Mouse (Mus musculus) 3T3-L1 (cell line): Measurements from ENCODE around the gene Lca5l.
A peak's percentile ranks its signal among the peaks of the same experiment; 100 is the strongest.
"Not testable (repeated sequence)": the region's sequence is repeated elsewhere in the genome, so short reads cannot be mapped to it uniquely, and the experiment has no call there.

Experiments
- DNase-seq: peaks from one replicate; pipeline ENCODE4 v3.0.0-alpha.2; 2015; ENCODE audit warnings: low read depth, low spot score

Gene Lca5l

DNA sequence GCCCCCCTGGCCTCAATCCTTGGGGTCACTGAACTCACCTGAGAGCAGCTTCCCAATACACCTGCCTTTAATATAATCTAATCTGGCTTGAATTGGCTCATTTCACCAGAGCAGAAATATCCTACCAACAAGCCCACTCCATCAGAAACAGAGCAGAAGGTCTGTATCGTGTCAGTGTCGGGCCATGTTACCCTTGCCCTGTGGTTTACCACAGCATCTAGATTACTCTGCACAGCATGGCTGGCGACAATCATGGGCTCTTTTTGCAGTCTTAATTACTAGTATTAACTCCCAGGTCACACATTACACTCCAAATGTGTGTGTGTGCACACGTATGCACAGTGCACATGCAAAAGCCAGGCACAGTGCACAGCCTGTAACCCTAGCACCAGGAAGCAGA, 23.2 kb downstream of the Lca5l start:
- no peak for DNase-seq

DNA sequence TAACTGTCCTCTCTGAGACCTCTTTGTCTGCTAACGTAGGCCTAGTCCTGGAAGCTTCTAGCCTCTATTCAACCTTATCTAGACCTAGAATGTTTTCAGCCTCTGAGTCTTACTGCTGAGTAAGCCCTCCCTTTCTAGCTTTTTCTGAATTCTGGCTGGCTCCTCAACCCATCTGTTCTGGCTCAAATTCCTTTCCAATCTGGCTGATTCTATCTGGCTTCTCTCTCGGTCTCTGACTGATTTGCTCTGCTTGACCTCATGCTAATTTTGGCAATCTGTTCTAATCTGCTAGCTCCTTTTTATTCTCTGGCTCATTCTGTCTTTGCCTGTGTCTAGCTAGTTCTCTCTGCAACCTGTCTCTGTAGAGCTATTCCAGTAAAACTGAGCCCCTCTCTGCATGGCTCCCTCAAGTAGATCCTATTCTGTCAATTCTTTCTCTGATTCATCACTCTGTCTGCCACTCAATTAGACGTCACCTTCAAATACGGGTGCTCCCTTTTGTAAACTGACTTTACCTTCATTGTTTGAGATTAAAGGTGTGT, 26.3 kb downstream of the Lca5l start:
- no peak for DNase-seq

DNA sequence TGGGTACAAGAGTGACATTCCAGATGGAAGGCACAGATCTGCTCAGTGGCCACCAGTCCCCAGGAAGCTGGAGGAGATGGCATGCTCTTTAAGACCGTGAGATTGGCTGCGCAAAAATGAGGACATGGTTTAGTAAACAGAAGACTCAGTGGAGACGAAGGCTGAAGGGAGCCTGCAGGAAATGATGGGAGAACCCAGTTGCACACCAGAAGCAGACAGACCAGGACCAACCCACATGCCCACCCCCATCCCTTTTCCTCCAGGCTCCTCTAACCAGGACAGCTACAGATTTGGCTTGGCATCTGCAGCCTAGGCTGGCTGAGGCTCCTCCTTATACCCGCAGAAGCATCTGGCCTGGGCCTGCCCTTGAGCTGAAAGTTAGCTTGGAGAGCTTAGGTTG, 30.7 kb downstream of the Lca5l start:
- DNase-seq: no peak

DNA sequence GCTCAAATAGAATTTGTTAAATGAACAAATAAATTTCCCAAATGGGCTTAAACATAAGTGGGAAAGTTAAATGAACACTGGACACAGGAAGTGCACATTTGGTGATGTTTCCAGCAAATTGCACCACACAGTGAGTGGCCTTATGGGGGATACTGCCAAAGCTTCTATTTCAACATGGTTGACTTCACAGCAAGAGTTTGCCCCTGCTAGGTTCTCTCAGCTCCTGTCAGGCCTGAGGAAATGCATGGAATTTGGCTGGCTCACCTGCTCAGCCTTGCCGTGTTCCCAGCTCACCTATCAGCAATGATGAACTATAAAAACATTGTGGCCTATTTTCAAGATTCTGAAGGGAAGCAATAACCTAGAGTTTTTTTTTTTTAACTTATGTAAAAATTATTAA, 31.1 kb downstream of the Lca5l start:
- DNase-seq: no peak

DNA sequence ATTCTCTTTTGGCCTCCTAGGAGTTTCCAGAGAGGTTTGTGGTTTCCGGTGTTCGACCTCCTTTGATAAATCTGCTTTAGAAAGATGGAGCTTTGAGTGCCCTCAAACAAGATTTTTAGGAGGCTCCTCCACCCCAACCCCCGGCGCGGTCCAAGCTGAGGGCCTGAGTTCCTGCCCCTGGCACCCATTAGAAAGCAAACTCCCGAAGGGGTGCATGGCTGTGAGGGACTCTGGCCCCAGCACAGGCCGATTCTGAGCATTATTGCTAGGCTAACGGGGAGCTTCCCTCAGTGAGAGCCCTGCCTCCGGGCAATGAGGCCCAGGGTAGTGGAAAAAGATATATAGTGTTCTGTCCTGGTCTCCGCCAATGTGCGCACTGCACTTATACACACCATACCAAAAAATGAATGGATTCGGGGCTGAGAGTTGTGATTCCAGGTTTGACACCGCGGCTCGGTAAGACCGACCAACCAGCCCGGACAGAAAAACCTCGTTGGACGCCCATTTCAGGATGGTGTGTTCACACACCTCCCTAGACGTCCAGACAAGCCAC, 32.2 kb downstream of the Lca5l start:
- DNase-seq: no peak

DNA sequence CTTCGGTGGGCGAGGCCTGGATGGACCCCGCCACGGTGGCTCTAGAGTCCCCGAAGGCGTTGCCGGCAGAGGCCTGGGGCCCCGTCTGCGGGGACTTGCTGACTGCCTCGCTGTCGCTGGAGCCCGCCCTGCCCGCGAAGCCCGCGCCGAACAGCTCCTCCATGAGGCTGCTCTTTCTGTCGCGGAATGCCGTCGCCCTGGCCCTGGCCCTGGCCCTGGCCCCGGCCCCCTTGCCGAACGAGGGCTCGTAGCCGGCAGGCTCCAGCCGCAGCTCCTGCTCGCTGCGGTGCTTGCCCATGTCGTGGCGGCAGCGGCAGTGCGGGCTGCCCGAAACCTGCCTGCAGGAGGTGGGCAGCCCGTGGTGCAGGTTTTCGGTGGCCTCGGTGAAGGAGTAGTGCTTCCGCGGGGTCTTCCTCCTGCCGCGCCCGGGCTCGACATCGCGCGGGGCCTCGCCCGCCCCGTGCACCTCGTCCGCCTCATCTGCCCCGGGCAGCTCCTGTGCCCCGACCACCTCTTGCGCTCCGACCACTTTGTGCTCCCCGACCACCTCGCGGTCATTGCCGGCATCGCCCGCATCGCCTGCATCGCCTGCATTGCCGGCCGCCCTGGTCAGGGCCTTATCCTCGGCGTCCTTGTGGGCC, 32.9 kb downstream of the Lca5l start:
- DNase-seq: no peak

DNA sequence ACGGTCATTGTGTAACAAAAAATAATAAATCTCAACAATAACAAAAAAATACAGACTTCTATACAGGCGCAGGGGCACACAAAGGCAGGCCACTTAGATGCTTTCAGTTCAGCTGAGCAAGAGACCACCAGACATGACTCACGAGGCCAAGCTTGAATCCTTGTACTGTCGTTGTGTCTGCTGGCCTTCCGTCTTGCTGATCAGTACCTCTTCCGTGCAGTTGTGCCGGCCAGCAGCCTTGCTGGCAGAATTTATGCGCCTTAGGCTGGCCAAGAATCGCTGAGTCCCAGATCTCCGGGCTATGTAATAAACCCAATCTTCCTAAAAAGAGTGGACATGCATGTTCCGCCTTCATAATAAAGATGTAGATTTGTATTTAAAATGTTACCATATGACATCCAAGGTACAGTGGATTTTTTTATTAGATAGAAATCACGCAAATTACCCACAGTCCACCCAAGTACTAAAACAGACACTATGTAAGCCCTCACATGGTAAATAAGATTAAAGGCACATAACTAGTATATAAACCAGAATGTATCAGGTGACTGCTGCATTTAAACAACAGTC, 33.5 kb downstream of the Lca5l start:
- DNase-seq: no peak

DNA sequence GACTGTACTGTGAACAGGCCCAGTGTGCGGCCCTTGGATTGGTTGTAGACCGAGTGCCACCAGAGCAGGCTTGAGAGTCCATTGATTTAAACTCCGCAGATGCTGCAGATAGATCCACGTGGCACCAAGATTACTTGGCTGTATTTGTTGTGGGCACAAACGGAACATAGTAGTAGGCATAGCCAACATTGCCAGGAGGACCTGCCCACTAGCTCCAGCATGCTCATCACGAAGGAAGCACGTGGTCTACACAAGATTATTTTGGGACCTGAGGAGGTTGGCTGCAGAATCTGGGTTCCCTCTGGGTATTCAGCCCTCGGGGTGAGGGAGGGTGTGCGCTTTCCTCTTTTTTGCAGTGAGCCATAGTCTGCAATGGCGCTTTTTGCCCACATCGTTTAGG, 34.9 kb downstream of the Lca5l start:
- no peak for DNase-seq

DNA sequence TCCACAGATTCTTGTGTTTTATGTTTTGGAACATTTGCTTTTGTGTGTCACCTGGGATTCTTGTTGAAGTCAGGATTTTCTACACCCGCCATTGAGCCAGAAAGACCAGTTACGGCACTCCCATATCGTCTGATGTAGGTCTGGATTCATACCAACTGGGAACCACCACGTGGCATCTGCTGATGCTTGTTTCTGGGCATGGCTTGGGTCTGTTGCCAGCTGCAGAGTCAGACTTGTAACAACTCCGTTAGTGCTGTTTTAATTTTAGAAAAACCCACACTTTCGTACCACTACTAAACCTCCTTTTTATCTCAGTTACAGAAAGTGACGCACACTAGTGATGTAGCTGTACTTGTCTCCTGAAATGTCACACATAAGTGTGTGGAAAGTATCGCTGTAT, 36.1 kb downstream of the Lca5l start:
- no peak for DNase-seq

DNA sequence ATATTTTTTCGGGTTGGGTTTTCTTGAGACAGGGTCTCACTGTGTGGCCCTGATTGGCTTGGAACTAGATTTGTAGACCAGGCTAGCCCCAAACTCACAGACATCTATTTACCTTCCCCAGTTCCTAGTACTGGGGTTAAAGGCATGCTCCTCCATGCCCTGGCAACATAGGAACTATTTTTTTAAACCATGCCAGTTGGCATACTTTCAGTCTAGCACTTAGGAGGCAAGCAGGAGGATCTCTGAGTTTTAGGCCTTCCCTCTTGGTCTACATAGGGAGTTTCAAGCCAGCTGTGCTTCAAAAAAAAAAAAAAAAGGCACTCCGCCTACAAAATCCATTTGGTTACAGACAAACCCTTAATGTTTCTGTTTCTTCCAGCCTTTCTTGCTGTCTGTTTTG, 37.6 kb downstream of the Lca5l start:
- no peak for DNase-seq

DNA sequence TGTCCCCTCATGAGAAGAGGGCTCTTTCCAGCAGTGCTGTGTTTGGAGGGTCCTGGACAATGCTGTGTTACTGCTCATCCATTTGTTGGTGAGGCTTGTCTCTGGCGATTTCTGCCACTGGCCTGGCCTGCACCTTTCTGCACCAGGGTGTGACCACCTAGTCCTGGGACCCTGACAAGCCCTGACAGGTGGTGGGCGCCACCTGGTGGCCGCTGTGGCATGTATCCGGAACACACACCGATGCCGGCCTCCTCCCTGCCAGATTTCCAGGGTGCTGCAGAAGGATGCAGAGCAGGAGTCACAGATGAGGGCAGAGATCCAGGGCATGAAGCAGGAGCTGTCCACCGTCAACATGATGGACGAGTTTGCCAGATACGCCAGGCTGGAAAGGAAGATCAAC, 40.5 kb downstream of the Lca5l start:
- DNase-seq: peak; percentile 88

DNA sequence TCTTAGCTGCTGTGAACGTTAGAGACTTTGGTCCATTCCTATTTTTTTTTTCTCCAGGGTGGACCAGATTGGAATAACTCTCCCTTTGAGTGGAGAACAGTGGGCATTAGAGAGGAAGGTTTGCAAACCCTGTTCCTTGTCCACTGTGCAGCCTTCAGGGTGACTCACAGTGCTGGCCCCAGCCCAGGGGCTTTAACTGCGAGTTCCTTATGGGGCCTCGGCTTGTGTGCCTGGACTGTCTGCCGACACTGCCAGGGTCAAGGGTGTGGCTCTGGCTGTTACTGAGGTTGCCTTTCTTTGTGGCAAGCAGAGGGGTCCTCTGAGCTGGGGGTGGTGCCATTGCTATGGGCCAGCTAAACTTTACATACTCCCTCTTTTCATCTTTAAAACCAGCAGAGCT, 41.1 kb downstream of the Lca5l start:
- DNase-seq: peak; percentile 93

DNA sequence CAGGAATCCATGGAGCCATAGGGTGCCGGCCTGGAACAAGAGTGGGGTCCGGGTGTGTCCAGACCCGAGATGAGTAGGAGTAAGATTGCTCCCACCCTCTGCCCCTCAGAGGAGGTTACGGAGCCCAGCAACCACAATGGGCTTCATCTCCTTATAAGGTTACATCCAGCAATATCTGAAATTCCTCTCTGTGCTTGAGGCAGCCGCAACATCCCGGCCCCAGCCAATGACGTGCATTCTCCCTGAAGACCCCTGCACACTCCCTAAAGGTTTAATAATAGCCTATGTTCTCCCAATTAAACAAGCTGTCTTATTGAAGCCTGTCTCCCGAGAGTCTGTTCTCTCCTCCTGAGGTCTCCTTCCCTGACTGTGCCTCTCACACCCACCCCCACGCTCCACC, 42.8 kb downstream of the Lca5l start:
- DNase-seq: no peak

DNA sequence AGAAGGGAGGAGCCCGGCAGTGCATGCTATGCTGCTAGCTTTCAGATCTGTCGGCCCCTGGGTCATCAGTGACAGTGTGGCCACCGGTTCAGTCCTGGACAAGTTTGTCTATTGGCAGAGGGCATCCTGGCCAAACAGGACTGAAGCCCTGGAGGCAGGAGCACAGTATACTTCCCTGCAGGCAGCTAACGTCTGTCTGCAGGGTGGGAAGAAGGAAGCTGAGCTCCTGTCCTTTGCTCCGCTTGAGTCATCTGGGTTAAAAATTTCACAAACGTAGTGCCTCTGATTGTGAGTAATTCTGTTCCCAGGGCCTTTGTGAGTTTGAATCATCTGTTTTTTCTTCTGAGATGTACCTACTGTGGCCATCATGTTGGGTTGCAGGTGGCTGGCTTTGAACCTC, 43.2 kb downstream of the Lca5l start:
- peak; percentile 86 for DNase-seq

DNA sequence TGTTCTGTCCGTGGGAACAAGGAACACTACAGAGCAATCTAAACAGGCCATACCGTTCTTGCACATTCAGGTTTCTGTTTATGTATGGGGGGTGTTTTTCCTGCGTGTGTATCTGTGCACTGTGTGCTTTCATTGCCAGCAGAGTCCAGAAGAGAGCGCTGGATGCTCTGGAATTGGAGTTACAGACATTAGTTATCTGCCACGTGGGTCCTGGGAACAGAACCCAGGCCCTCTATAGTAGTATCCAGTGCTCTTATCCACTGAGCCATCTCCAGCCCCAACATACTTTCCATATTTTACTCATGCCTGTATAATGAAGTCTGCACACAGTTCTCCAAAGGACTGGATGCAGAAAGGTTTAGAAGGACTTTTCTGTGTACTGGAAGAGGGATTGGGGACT, 46.3 kb downstream of the Lca5l start:
- no peak for DNase-seq

DNA sequence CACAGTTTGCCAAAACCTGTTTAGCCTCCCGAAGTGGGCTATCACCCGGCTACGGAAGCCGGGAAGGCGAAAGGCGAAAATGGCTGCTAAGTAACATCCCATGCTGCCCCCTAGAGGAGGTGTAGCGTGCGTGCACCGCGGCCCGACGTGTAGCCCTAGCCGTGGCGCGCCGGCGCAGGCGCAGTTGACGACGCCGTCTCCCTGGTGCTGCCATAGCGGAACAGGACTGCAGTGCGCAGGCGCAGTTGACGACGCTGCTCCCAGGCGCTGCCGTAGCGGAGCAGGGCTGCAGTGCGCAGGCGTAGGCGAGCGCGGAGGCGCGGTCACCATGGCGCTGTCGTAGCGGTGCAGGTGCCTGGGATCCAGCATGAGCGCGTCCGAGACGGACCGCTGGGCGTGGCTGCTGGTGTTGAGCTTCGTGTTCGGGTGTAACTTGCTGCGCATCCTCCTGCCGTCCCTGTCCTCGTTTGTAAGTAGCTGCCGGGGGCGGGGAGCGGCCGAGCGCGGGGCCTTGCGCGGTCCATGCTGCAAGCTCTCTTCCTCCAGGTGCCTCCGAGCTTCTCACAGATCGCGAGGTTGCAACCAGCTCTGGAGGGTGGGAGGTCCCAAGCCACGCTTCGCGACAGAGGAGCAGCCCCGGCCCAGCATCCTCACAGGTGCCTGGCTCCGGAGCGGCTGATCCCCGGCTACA, 46.8 kb downstream of the Lca5l start, which contains the start of gene Wrb:
Gene Wrb, plus strand, starts transcription at position 298 of the 691 bp plus-strand sequence.
- DNase-seq: peak; percentile 100

DNA sequence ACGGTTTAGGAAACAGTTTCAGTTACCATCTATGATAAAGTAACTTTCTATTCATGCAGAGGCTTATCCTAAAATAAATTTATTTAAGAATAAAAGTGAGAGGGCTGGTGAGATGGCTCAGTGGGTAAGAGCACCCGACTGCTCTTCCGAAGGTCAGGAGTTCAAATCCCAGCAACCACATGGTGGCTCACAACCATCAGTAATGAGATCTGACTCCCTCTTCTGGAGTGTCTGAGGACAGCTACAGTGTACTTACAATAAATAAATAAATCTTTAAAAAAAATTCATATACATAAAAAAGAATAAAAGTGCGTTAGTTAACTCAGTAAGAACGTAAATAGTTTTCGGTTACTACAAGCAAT, 47.3 kb downstream of the Lca5l start:
- DNase-seq: not testable (repeated sequence)

DNA sequence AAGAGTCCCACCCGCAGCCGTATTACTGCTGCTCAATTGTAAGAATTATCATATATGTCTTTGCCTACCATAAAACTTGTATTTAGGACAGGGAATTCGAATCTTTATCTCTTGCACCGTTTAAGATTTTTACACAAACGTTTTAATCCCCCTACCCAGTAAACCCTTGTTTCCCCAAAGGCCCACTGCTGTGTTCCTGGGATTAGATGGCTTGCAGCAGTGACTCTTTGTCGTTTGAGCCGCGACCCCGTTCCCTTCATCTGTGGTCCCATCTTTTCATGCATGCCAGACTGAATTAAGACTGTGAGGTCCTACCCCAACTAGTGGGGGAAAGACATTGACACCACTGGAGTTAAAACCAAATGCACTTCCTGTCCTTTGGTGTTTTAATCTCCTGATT, 63.6 kb downstream of the Lca5l start:
- peak; percentile 51 for DNase-seq

DNA sequence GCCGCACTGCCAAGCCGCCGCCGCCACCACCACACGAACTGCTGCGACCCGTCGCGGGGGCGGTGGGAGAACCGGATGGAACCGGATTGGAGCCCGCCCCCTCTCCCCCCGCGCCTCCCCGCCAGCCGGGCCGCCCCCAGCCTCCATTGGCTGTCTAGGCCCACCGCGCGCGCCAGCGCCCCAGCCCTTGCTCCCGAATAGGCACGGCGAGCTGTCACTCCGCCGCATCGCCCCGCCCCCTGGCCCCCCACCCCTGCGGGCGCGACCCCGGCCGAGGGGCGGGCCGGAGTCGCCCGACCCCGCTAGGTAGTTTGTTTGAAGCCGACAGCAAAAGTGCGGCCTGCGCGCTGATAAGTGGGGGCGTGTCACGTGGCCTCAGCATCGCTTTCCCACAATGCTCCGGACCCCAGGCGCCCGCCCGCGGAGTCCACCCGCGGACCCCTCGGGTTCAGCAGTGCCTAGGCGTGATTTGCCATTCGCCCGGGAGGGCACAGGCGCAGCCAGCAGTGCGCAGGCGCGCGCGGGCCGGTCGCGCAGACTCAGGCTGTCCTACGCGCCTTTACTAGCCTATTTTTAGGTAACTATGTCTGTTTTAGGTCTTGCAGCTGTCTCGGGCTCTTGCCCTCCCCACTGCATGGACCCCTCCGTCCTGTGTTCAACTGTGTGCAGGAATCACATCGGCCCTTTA, 64.3 kb downstream of the Lca5l start, which contains the start of gene Hmgn1:
Gene Hmgn1, minus strand, starts transcription at position 73 of the 688 bp plus-strand sequence.
- DNase-seq: peak; percentile 98

DNA sequence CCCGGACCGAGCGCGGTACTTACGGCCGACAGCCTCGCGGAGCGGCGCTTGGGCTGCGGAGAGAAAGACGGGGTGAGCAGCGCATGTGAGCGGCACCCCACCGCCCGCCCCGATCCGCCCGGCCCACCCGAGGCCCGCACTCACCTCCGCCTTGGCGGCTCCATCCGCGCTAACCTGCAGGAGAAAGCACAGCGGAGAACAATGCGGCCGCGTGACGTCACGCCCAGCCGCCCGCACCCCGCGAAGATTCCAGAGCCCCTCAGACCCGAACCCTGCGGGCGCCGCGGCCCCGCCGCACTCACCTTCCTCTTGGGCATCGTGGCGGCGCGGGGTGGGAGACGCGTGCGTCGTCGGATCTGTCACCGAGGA, 64.8 kb downstream of the Lca5l start:
- no peak for DNase-seq

DNA sequence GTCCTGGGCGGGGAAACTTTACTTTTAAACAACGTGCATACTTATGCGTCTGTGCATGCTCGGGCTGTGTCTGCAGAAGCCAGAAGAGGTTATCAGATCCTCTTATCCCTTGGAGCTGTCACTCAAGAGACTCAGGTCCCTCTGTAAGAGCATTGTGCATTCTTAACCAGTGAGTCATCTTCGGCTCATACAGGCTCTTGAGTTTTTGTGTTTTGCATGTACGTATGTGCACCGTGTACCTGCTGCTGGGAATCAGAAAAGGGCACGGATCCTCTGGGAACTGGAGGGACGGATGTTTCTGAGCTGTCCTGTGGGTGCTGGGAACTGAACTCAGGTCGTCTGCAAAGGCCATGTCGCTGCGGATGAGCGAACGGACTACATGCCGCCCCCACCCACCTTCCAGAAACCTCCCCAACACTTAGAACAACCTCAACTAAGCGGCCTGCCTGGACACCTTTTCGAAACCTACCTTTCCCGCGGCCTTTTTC, 65.3 kb downstream of the Lca5l start:
- DNase-seq: peak; percentile 95
